Mouse (Mus musculus) limb, embryonic 15.5 days (tissue): ENCODE data around the gene Fcna. TPM values are rescaled to one million over a fixed set of nuclear protein-coding genes. Genes with fewer than 3 reads are reported as not detected.

Experiments used
- ATAC-seq: fragments of 200-750 bp; cut with Nextera tagmentation; 2 replicates; pipeline ENCODE4 v1.8.0; 2017; ENCODE audit warnings: low read depth, moderate TSS enrichment; ENCODE audit not compliant: insufficient number of reproducible peaks, low FRiP score, low TSS enrichment
- H3K27ac ChIP-seq: fragments of 300-500 bp; sonication (generic); 2 replicates; pipeline ENCODE4 v1.5.1; 2015; ENCODE audit warnings: moderate library complexity, mild to moderate bottlenecking, inconsistent platforms
- H3K27me3 ChIP-seq: fragments of 300-500 bp; sonication (generic); 2 replicates; pipeline ENCODE4 v1.6.1; 2015; ENCODE audit warnings: inconsistent platforms
- H3K36me3 ChIP-seq: fragments of 300-500 bp; sonication (generic); 2 replicates; pipeline ENCODE4 v1.6.1; 2015; ENCODE audit warnings: inconsistent platforms
- H3K4me1 ChIP-seq: fragments of 300-500 bp; sonication (generic); 2 replicates; pipeline ENCODE4 v1.6.1; 2015; ENCODE audit warnings: inconsistent platforms
- H3K4me2 ChIP-seq: fragments of 300-500 bp; sonication (generic); 2 replicates; pipeline ENCODE4 v1.6.1; 2015; ENCODE audit warnings: mild to moderate bottlenecking, inconsistent platforms
- H3K4me3 ChIP-seq: fragments of 300-500 bp; sonication (generic); 2 replicates; pipeline ENCODE4 v1.5.1; 2015; ENCODE audit warnings: mild to moderate bottlenecking, inconsistent platforms
- H3K9ac ChIP-seq: fragments of 300-500 bp; sonication (generic); 2 replicates; pipeline ENCODE4 v1.6.1; 2015; ENCODE audit warnings: inconsistent platforms
- H3K9me3 ChIP-seq: fragments of 300-500 bp; sonication (generic); 2 replicates; pipeline ENCODE4 v1.6.1; 2016; ENCODE audit warnings: inconsistent platforms
- WGBS: fragments of 180-500 bp; shearing (Covaris S2); methylation state at CpG from one replicate; pipeline ENCODE4 v1.1.7; 2015; 5-methylcytosine and 5-hydroxymethylcytosine counted together
- polyA plus RNA-seq: library from polyadenylated mRNA; unstranded; fragments of >200 nt; fragmentation: Nextera tagmentation; extraction: Ambion mirVana; gene quantifications from 2 replicates; pipeline ENCODE4 v1.2.1, GENCODE M21; 2015

Gene Fcna
- polyA plus RNA-seq, 1 experiment from 2014 or later, result 2.7 TPM

GRCm38 (mm10) chr2:25582466-25583119 lies 45.2 kb downstream of the Fcna start:
- peaks cover 37% of the 10 kb centered on the region for H3K27me3 ChIP-seq
- 0 out of 2 replicates have a peak overlapping the region, but pooled peaks have one; percentile 10 for H3K9ac ChIP-seq
- no peak for ATAC-seq
- no peak overlapping the region for H3K4me2 ChIP-seq
- H3K4me3 ChIP-seq, result no peak overlapping the region
- 48% methylated on average over 12 of the region's 12 CpGs for WGBS
- peaks cover 59% of the 10 kb centered on the region for H3K4me1 ChIP-seq
- peaks cover 47% of the 10 kb centered on the region for H3K36me3 ChIP-seq
- H3K9me3 ChIP-seq, result no peaks in the 10 kb centered on the region
- H3K27ac ChIP-seq, result 0 out of 2 replicates have a peak overlapping the region, but pooled peaks have one; percentile 11

- Histone ChIP-seq H3K9ac (no peak overlapping the region), H3K27me3 (peaks cover 44% of the 10 kb centered on the region), H3K36me3 (peaks cover 40% of the 10 kb centered on the region), H3K4me1 (peaks cover 66% of the 10 kb centered on the region), H3K4me2 (peak overlapping the region; percentile 56; the same call in 1 of the 2 replicates), H3K4me3 (no peak overlapping the region), H3K27ac (0 out of 2 replicates have a peak overlapping the region, but pooled peaks have one; percentile 11), H3K9me3 (no peaks in the 10 kb centered on the region)
- WGBS, result 30% methylated on average over 6 of the region's 6 CpGs
- ATAC-seq, result no peak
Measured at GRCm38 (mm10) chr2:25581901-25582301, 45.9 kb downstream of the Fcna start.

GRCm38 (mm10) chr2:25581294-25581864 lies 46.5 kb downstream of the Fcna start, which contains the start of gene Ajm1:
Ajm1 (minus strand) TSS chr2:25581757.
- Histone ChIP-seq H3K27ac (0 out of 2 replicates have a peak within 1 kb of the TSS, but pooled peaks have one; percentile 11), H3K27me3 (peaks cover 49% of the 10 kb centered on the region), H3K4me1 (peaks cover 70% of the 10 kb centered on the region), H3K4me2 (peak within 1 kb of the TSS; percentile 56), H3K36me3 (peaks cover 35% of the 10 kb centered on the region), H3K9me3 (no peaks in the 10 kb centered on the region), H3K4me3 (peak within 1 kb of the TSS; percentile 34), H3K9ac (0 out of 2 replicates have a peak within 1 kb of the TSS, but pooled peaks have one; percentile 10)
- WGBS, result 6% methylated on average over 19 of the region's 19 CpGs
- ATAC-seq, result peak; percentile 57; the same call in 1 of the 2 replicates

GRCm38 (mm10) chr2:25580621-25581101 lies 47.2 kb downstream of the Fcna start:
- Histone ChIP-seq H3K4me1 (peaks cover 77% of the 10 kb centered on the region), H3K4me3 (peak overlapping the region; percentile 34; the same call in 1 of the 2 replicates), H3K36me3 (peaks cover 29% of the 10 kb centered on the region), H3K9me3 (no peaks in the 10 kb centered on the region), H3K27me3 (peaks cover 52% of the 10 kb centered on the region), H3K9ac (no peak overlapping the region), H3K27ac (no peak overlapping the region), H3K4me2 (peak overlapping the region; percentile 56; the same call in 1 of the 2 replicates)
- 39% methylated on average over 6 of the region's 6 CpGs for WGBS
- ATAC-seq, result no peak

- 7% methylated on average over 27 of the region's 27 CpGs for WGBS
- Histone ChIP-seq H3K9ac (no peak overlapping the region), H3K27ac (no peak overlapping the region), H3K4me2 (peak overlapping the region; percentile 48), H3K4me3 (peak overlapping the region; percentile 28), H3K4me1 (peaks cover 81% of the 10 kb centered on the region), H3K9me3 (no peaks in the 10 kb centered on the region), H3K27me3 (peaks cover 52% of the 10 kb centered on the region), H3K36me3 (peaks cover 21% of the 10 kb centered on the region)
- ATAC-seq, result no peak
Measured at GRCm38 (mm10) chr2:25579737-25580460, 47.9 kb downstream of the Fcna start.

- Histone ChIP-seq H3K9ac (no peak overlapping the region), H3K36me3 (peaks cover 13% of the 10 kb centered on the region), H3K4me1 (peaks cover 83% of the 10 kb centered on the region), H3K4me3 (peak overlapping the region; percentile 28), H3K9me3 (no peaks in the 10 kb centered on the region), H3K27me3 (peaks cover 52% of the 10 kb centered on the region), H3K4me2 (peak overlapping the region; percentile 48), H3K27ac (no peak overlapping the region)
- WGBS, result 5% methylated on average over 77 of the region's 77 CpGs
- ATAC-seq, result no peak
Measured at GRCm38 (mm10) chr2:25578796-25579736, 48.8 kb downstream of the Fcna start.

- no peak overlapping the region for H3K27ac ChIP-seq
- H3K27me3 ChIP-seq, result peaks cover 52% of the 10 kb centered on the region
- ATAC-seq, result no peak
- no peak overlapping the region for H3K9ac ChIP-seq
- H3K4me3 ChIP-seq, result peak overlapping the region; percentile 28
- H3K36me3 ChIP-seq, result peaks cover 5% of the 10 kb centered on the region
- 6% methylated on average over 75 of the region's 75 CpGs for WGBS
- H3K9me3 ChIP-seq, result no peaks in the 10 kb centered on the region
- H3K4me2 ChIP-seq, result peak overlapping the region; percentile 48
- peaks cover 87% of the 10 kb centered on the region for H3K4me1 ChIP-seq
Measured at GRCm38 (mm10) chr2:25577951-25578795, 49.7 kb downstream of the Fcna start.

- Histone ChIP-seq H3K4me2 (peak overlapping the region; percentile 48), H3K36me3 (0 out of 2 replicates have a peak, but pooled peaks cover 5% of the 10 kb centered on the region), H3K27ac (no peak overlapping the region), H3K4me3 (peak overlapping the region; percentile 28), H3K9ac (no peak overlapping the region), H3K9me3 (no peaks in the 10 kb centered on the region), H3K4me1 (peaks cover 82% of the 10 kb centered on the region), H3K27me3 (peaks cover 52% of the 10 kb centered on the region)
- no peak for ATAC-seq
- 15% methylated on average over 92 of the region's 92 CpGs for WGBS
Measured at GRCm38 (mm10) chr2:25576965-25577891, 50.6 kb downstream of the Fcna start.

- no peaks in the 10 kb centered on the region for H3K9me3 ChIP-seq
- H3K27ac ChIP-seq, result no peak overlapping the region
- WGBS, result 72% methylated on average over 16 of the region's 16 CpGs
- peaks cover 73% of the 10 kb centered on the region for H3K4me1 ChIP-seq
- H3K27me3 ChIP-seq, result peaks cover 52% of the 10 kb centered on the region
- H3K4me2 ChIP-seq, result peak overlapping the region; percentile 91; the same call in 1 of the 2 replicates
- H3K9ac ChIP-seq, result no peak overlapping the region
- peaks cover 12% of the 10 kb centered on the region for H3K36me3 ChIP-seq
- ATAC-seq, result no peak
- peak overlapping the region; percentile 60 for H3K4me3 ChIP-seq
Measured at GRCm38 (mm10) chr2:25576028-25576850, 51.6 kb downstream of the Fcna start.
